Mouse (Mus musculus) myocyte (in vitro differentiated cells): Measurements from ENCODE around the gene Prpsap2.

Experiments used
- CEBPB ChIP-seq: IDR thresholded peaks from 2 replicates; pipeline ENCODE4 v1.6.1; 2011; ENCODE audit warnings: mild to moderate bottlenecking, moderate library complexity; ENCODE audit not compliant: poor library complexity, insufficient read depth, severe bottlenecking
- E2F4 ChIP-seq: IDR thresholded peaks from one replicate; pipeline ENCODE4 v1.6.1; 2011; ENCODE audit warnings: mild to moderate bottlenecking, control low read depth, moderate library complexity; ENCODE audit not compliant: insufficient read depth
- MAX ChIP-seq: IDR thresholded peaks from one replicate; pipeline ENCODE4 v1.6.1; 2011; ENCODE audit warnings: low read depth, mild to moderate bottlenecking, control low read depth
- MYOD1 ChIP-seq, 3 experiments: IDR thresholded peaks; one replicate each; pipeline ENCODE4 v1.6.1; 2011; ENCODE audit warnings: control low read depth in 2 of 3, low read depth in 2 of 3, mild to moderate bottlenecking in 2 of 3, moderate library complexity in 1 of 3; ENCODE audit not compliant: insufficient read length in 2 of 3, control insufficient read depth in 1 of 3
- MYOG ChIP-seq, 3 experiments: IDR thresholded peaks; one replicate each; pipeline ENCODE4 v1.6.1; 2011; ENCODE audit warnings: control low read depth in 2 of 3, low read depth in 2 of 3, mild to moderate bottlenecking in 2 of 3; ENCODE audit not compliant: insufficient read length in 2 of 3, control insufficient read depth in 1 of 3, insufficient read depth in 1 of 3
- POLR2A ChIP-seq: IDR thresholded peaks from one replicate; pipeline ENCODE4 v1.6.1; 2011; ENCODE audit warnings: low read depth, mild to moderate bottlenecking, control low read depth, moderate library complexity; ENCODE audit not compliant: insufficient read length
- POLR2AphosphoS2 ChIP-seq: IDR thresholded peaks from one replicate; pipeline ENCODE4 v1.6.1; 2011; ENCODE audit warnings: low read depth, control low read depth; ENCODE audit not compliant: insufficient read length
- REST ChIP-seq: IDR thresholded peaks from one replicate; pipeline ENCODE4 v1.6.1; 2011; ENCODE audit warnings: mild to moderate bottlenecking, control low read depth, moderate library complexity; ENCODE audit not compliant: insufficient read depth, insufficient read length
- SRF ChIP-seq: IDR thresholded peaks from one replicate; pipeline ENCODE4 v1.6.1; 2011; ENCODE audit warnings: low read depth; ENCODE audit not compliant: control insufficient read depth, insufficient read length
- TCF12 ChIP-seq: IDR thresholded peaks from one replicate; pipeline ENCODE4 v1.6.1; 2011; ENCODE audit warnings: mild to moderate bottlenecking, control low read depth; ENCODE audit not compliant: poor library complexity, insufficient read depth, severe bottlenecking
- USF1 ChIP-seq: IDR thresholded peaks from one replicate; pipeline ENCODE4 v1.6.1; 2011; ENCODE audit warnings: low read depth, mild to moderate bottlenecking, control low read depth, moderate library complexity

GRCm38 (mm10) chr11:61702494-61702893 is 59.4 kb downstream of the Prpsap2 start:
- TF ChIP-seq E2F4 (no peak), MYOD1 (IDR thresholded peaks at IDR 0.05; ENCODE audit: control insufficient read depth in 1 of 3, insufficient read length in 2 of 3, low read depth in 2 of 3) (no peak), POLR2A (no peak), TCF12 (no peak), REST (no peak), MAX (no peak), USF1 (no peak), MYOG (IDR thresholded peaks at IDR 0.05; ENCODE audit: control insufficient read depth in 1 of 3, insufficient read depth in 1 of 3, insufficient read length in 2 of 3, low read depth in 2 of 3) (no peak), POLR2AphosphoS2 (no peak), SRF (no peak), CEBPB (no peak)
